Mouse (Mus musculus) stomach, embryonic 16.5 days (tissue): ENCODE measurements around the gene Tbc1d15. TPM values are rescaled to one million over a fixed set of nuclear protein-coding genes. Genes with fewer than 3 reads are reported as not detected.
A peak's percentile ranks its signal among the peaks of the same experiment; 100 is the strongest.

Experiments
- ATAC-seq: fragments of 200-750 bp; cut with Nextera tagmentation; 2 replicates; pipeline ENCODE4 v1.8.0; 2017; ENCODE audit warnings: moderate number of reproducible peaks, moderate TSS enrichment; ENCODE audit not compliant: insufficient read depth, low FRiP score
- H3K27ac ChIP-seq: fragments of 300-500 bp; sonication (generic); 2 replicates; pipeline ENCODE4 v1.5.1; 2014; ENCODE audit warnings: low read length
- H3K27me3 ChIP-seq: fragments of 300-500 bp; sonication (generic); 2 replicates; pipeline ENCODE4 v1.6.1; 2014; ENCODE audit warnings: low read length, control low read depth, mixed read lengths; ENCODE audit not compliant: control insufficient read depth, insufficient read depth
- H3K36me3 ChIP-seq: fragments of 300-500 bp; sonication (generic); 2 replicates; pipeline ENCODE4 v1.6.1; 2014; ENCODE audit warnings: low read length; ENCODE audit not compliant: control insufficient read depth, insufficient read depth
- H3K4me1 ChIP-seq: fragments of 300-500 bp; sonication (generic); 2 replicates; pipeline ENCODE4 v1.6.1; 2014; ENCODE audit warnings: low read length, control low read depth, mixed read lengths; ENCODE audit not compliant: control insufficient read depth, insufficient read depth
- H3K4me2 ChIP-seq: fragments of 300-500 bp; sonication (generic); 2 replicates; pipeline ENCODE4 v1.6.1; 2014; ENCODE audit warnings: low read depth, low read length, mixed read lengths
- H3K4me3 ChIP-seq: fragments of 300-500 bp; sonication (generic); replicated peaks from 2 replicates; pipeline ENCODE4 v1.5.1; 2014; ENCODE audit warnings: mild to moderate bottlenecking, low read length
- H3K9ac ChIP-seq: fragments of 300-500 bp; sonication (generic); 2 replicates; pipeline ENCODE4 v1.6.1; 2014; ENCODE audit warnings: low read length
- H3K9me3 ChIP-seq: fragments of 300-500 bp; sonication (generic); replicated peaks from 2 replicates; pipeline ENCODE4 v1.6.1; 2016; ENCODE audit warnings: low read length, control low read depth; ENCODE audit not compliant: control insufficient read depth
- WGBS: fragments of 180-500 bp; shearing (Covaris S2); extraction: QIAGEN DNeasy Blood & Tissue Kit; methylation state at CpG from one replicate; pipeline ENCODE4 v1.1.7; 2014; 5-methylcytosine and 5-hydroxymethylcytosine counted together
- polyA plus RNA-seq: library from polyadenylated mRNA; unstranded; fragments of >200 nt; fragmentation: Nextera tagmentation; extraction: Ambion mirVana; gene quantifications from 2 replicates; pipeline ENCODE4 v1.2.1, GENCODE M21; 2015

Tbc1d15 gene
- polyA plus RNA-seq, 1 experiment from 2014 or later = 49.5 TPM

DNA sequence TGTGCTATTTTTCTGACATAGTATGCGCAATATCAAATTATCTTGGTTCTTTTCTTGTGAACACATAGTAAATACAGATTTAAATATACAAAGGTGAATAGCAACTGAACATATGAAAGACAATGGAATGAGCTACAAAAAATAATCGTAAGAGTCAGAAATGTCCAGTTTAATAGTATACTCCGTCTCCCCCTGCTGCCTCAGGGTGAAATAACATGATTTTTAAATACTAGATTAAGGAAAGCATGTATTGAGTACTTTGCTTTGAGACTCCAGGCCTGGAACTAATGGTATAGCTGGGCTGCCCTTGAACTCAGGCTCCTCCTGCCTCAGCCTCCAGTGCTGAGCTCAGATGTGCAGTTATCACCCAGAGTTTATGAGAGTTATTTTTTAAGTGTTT, 18.8 kb downstream of the Tbc1d15 start:
- H3K9ac ChIP-seq = no peak overlapping the region
- no peaks in the 10 kb centered on the region for H3K9me3 ChIP-seq
- no peaks in the 10 kb centered on the region for H3K4me1 ChIP-seq
- no peak overlapping the region for H3K4me2 ChIP-seq
- no peak overlapping the region for H3K27ac ChIP-seq
- peaks cover 6% of the 10 kb centered on the region; the same call in 1 of the 2 replicates for H3K36me3 ChIP-seq
- ATAC-seq = no peak
- 79% methylated on average over 3 of the region's 3 CpGs for WGBS
- no peak overlapping the region for H3K4me3 ChIP-seq
- H3K27me3 ChIP-seq = no peaks in the 10 kb centered on the region

DNA sequence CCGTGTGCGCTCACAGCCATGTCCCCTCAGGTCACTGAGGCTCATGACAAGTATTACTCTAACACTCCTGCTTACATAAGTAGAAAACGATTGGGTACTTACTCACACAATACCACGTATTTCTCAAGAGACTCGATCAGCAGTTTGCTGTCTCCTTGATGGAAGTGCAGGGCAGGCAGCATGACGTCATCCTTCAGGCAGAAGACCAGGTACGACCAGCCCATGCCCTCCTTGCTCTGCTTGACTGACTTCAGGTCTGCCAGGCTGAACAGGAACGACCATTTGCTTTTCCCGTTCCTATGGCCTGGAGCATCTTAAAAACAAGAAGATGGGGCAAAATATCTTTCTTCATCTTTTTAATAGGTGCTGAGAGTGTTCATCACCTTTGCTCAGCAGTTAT, 22.2 kb downstream of the Tbc1d15 start:
- Histone ChIP-seq H3K4me2 (no peak overlapping the region), H3K9ac (no peak overlapping the region), H3K4me1 (no peaks in the 10 kb centered on the region), H3K4me3 (no peak overlapping the region), H3K36me3 (no peaks in the 10 kb centered on the region), H3K27me3 (no peaks in the 10 kb centered on the region), H3K27ac (no peak overlapping the region), H3K9me3 (no peaks in the 10 kb centered on the region)
- 84% methylated on average over 9 of the region's 9 CpGs for WGBS
- no peak for ATAC-seq

DNA sequence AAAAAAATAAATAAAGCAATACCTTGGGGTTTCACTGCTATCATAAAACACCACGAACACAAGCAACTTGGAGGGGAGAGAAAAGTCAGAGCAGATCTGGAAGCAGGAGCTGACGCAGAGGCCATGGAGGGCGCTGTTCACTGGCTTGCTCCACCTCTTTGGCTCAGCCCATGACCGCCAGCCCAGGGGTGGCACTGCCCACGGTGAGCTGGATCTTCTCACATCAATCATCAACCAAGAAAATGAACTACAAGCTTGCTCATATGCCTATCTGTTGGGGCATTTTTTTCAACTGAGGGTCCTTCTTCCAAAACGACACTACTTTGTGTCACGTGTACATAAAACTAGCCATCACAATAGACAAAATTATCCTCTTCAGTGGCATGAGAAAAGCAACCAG, 24.7 kb downstream of the Tbc1d15 start:
- H3K9ac ChIP-seq = no peak overlapping the region
- no peak overlapping the region for H3K4me3 ChIP-seq
- H3K9me3 ChIP-seq = no peaks in the 10 kb centered on the region
- ATAC-seq = no peak
- no peaks in the 10 kb centered on the region for H3K27me3 ChIP-seq
- no peak overlapping the region for H3K27ac ChIP-seq
- no peaks in the 10 kb centered on the region for H3K36me3 ChIP-seq
- 85% methylated on average over 7 of the region's 7 CpGs for WGBS
- no peaks in the 10 kb centered on the region for H3K4me1 ChIP-seq
- no peak overlapping the region for H3K4me2 ChIP-seq

DNA sequence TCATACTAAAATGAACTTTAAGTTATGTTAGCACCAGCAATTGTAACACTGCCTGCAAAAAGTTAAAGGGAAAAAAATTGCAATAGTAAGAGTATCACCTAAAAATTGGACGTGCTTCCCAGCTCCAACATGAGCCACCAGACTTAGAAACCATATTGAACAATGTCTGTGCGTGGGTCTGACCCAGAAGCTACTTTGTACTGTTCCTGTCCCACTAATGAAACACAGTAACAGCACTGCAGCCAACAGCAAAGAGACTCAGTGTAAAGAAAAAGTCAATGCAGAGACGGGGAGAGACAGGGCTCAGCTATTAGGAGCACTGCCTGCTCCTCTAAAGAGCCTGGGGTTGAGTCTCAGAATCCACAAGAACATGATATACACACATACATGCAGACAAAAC, 27.4 kb downstream of the Tbc1d15 start:
- no peaks in the 10 kb centered on the region for H3K4me1 ChIP-seq
- H3K9ac ChIP-seq = no peak overlapping the region
- WGBS = 81% methylated on average over 3 of the region's 3 CpGs
- H3K4me2 ChIP-seq = no peak overlapping the region
- H3K9me3 ChIP-seq = no peaks in the 10 kb centered on the region
- ATAC-seq = no peak
- no peak overlapping the region for H3K27ac ChIP-seq
- H3K27me3 ChIP-seq = no peaks in the 10 kb centered on the region
- H3K36me3 ChIP-seq = no peaks in the 10 kb centered on the region
- H3K4me3 ChIP-seq = no peak overlapping the region

DNA sequence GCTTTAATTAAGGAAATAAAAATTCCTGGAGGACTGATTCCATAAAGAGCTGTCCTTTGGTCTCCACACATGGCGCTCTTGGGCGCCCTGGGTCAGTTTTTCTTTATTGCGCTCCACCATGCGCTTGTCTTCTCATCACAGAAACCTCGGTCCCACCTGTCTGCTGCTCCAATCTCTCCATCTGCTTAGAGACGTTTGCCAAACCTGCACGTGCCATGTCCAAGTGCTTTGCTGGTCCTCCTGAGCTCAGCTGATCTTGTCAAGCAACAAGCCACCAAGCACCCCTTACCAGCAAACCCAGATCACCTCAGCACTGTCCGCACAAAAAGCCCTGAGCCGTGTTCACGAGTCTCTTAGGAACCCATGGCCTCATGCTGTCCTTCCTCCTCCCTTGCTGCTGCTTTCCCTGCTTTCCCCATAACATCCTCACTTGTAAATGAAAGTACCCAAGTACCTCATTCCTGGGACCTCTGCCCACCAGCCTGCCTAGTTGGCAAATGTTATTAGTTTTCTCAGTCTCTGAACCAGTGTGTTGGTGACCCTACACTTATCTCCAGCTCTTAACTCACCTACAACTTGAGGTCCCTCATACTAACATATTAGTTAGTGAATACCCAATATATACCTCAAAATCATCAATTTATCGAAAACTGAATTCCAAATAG, 38.2 kb downstream of the Tbc1d15 start:
- Histone ChIP-seq H3K4me2 (no peak overlapping the region), H3K36me3 (peaks cover 10% of the 10 kb centered on the region), H3K27me3 (no peaks in the 10 kb centered on the region), H3K9me3 (no peaks in the 10 kb centered on the region), H3K9ac (no peak overlapping the region), H3K4me3 (no peak overlapping the region), H3K4me1 (no peaks in the 10 kb centered on the region), H3K27ac (no peak overlapping the region)
- WGBS = 90% methylated on average over 11 of the region's 11 CpGs
- no peak for ATAC-seq

DNA sequence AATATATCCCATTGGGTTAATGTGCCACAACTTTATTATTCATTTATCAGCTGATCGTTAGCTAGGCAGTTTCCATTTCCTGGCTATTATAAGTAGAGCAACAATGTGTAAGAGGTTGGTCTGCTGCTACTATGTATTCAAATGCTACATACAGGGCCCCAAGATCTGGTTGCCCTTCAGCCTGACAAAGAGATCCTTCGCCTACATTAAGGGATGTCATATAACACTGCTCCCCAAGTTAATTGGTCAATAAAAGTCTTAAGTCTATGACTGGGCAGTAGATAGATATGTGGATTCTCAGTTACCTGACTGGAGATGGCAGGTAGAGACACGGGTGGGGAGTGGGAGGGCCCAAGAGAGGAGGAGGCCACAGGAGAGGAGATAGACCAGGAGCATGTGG, 45.4 kb downstream of the Tbc1d15 start:
- no peak overlapping the region for H3K4me2 ChIP-seq
- H3K4me1 ChIP-seq = no peaks in the 10 kb centered on the region
- no peaks in the 10 kb centered on the region for H3K36me3 ChIP-seq
- no peak overlapping the region for H3K4me3 ChIP-seq
- no peak overlapping the region for H3K9ac ChIP-seq
- no peaks in the 10 kb centered on the region for H3K9me3 ChIP-seq
- H3K27me3 ChIP-seq = no peaks in the 10 kb centered on the region
- no peak overlapping the region for H3K27ac ChIP-seq
- ATAC-seq = no peak
- WGBS = 80% methylated on average over 3 of the region's 3 CpGs

DNA sequence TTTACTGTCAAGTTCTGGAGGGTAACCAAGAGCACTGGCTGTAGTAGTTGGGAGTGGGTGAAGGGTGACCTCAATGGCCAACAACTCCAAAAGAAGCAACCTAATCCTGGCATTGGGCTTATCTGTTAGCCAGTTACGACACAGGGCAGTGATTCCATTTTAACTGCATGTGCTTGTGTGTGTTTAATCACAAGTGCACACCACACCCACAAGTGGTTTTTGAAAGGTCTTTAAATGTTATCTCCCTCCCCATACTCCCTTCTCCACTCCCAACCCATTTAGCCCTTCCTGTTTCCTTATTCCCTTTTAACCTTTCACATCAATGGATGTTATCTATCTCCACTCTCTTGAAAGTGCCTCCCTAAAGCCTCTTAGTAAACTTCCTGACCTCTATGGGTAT, 46.0 kb downstream of the Tbc1d15 start:
- Histone ChIP-seq H3K27me3 (no peaks in the 10 kb centered on the region), H3K36me3 (no peaks in the 10 kb centered on the region), H3K27ac (no peak overlapping the region), H3K9ac (no peak overlapping the region), H3K4me3 (no peak overlapping the region), H3K4me2 (no peak overlapping the region), H3K9me3 (no peaks in the 10 kb centered on the region), H3K4me1 (no peaks in the 10 kb centered on the region)
- 39% methylated on average over 1 of the region's 1 CpGs for WGBS
- ATAC-seq = peak; percentile 74; the same call in 1 of the 2 replicates

DNA sequence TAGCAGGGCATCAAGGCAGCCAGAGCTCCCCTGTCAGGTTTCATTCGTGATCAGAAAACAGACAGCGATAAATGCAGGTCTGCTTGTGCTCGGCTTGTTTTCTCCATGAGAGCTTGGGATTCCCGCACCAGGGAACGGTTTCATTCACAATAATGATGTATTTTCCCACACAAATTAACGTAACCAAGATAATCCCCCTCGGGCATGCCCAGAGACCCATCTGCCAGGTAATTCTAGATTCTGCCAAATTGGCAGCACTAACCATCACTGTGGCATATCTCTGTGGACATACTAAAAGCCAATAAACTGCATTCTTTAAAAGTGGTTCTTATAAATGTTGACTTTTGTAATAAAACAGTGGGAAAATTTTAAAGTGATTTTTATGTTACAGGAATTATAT, 60.1 kb downstream of the Tbc1d15 start:
- no peak overlapping the region for H3K4me2 ChIP-seq
- no peak for ATAC-seq
- H3K4me3 ChIP-seq = no peak overlapping the region
- no peaks in the 10 kb centered on the region for H3K9me3 ChIP-seq
- H3K36me3 ChIP-seq = no peaks in the 10 kb centered on the region
- H3K4me1 ChIP-seq = no peaks in the 10 kb centered on the region
- H3K9ac ChIP-seq = no peak overlapping the region
- WGBS = 80% methylated on average over 7 of the region's 7 CpGs
- no peaks in the 10 kb centered on the region for H3K27me3 ChIP-seq
- no peak overlapping the region for H3K27ac ChIP-seq

DNA sequence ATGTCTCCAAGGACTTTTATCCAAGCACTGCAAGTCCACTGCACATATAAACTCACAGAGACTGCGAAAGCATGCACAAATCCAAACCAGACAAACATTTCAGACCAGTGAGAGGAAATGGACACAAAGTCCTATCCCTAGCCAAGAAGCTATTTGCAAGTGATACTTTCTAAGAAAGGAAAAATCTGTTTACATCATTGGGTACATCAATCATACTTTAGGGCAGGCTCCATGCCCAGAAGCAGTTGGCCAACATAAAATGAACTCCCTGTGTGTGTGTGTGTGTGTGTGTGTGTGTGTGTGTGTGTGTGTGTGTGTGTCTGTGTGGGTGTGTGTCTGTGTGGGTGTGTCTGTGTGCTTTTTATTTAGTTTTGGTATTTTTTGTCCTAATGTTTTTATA, 63.9 kb downstream of the Tbc1d15 start:
- 61% methylated on average over 1 of the region's 1 CpGs for WGBS
- ATAC-seq = no peak
- Histone ChIP-seq H3K27ac (no peak overlapping the region), H3K4me1 (no peaks in the 10 kb centered on the region), H3K36me3 (no peaks in the 10 kb centered on the region), H3K9me3 (no peaks in the 10 kb centered on the region), H3K27me3 (no peaks in the 10 kb centered on the region), H3K4me3 (no peak overlapping the region), H3K9ac (no peak overlapping the region), H3K4me2 (no peak overlapping the region)
